Mouse (Mus musculus): Measurements from ENCODE around the gene Anxa7. TPM values are rescaled to one million over a fixed set of nuclear protein-coding genes. Genes with fewer than 3 reads are reported as not detected.

The Anxa7 gene
- polyA plus RNA-seq, 1 experiment from 2014 or later: 34.0 TPM

DNA sequence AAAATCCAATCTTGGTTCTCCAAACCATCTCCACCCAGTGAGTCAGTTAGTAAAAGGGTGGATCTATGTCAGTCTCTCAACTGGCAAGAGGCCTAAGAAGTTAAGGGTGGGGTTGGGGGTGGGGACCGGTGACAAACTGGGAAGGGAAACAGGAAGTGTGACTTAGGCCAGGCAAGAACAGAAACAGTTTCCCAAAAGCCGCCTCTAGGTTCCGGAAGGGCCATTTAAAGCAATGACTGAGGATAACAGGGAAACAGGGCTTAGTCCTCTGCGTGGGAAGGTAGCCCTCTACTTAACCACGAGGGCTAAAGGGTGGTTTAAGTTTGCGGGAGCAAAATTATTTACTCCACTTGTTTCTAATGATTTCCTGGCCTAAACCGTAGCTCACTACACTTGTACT, 1.1 kb downstream of the Anxa7 start:
- no peak for ATAC-seq (ENCODE audit: insufficient number of reproducible peaks, insufficient read depth, low FRiP score, low TSS enrichment)
- peak overlapping the region; percentile 65 for H3K4me2 ChIP-seq (replicated peaks)
- no peaks in the 10 kb centered on the region for H3K27me3 ChIP-seq
- H3K9ac ChIP-seq: no peak overlapping the region
- 0 out of 2 replicates have a peak overlapping the region, but pooled peaks have one; percentile 23 for H3K27ac ChIP-seq
- H3K36me3 ChIP-seq: peaks cover under 1% of the 10 kb centered on the region; the same call in 1 of the 2 replicates
- peak overlapping the region; percentile 69 for H3K4me3 ChIP-seq
- WGBS: 8% methylated on average over 7 of the region's 7 CpGs
- H3K9me3 ChIP-seq: no peaks in the 10 kb centered on the region
- H3K4me1 ChIP-seq: peaks cover 21% of the 10 kb centered on the region

DNA sequence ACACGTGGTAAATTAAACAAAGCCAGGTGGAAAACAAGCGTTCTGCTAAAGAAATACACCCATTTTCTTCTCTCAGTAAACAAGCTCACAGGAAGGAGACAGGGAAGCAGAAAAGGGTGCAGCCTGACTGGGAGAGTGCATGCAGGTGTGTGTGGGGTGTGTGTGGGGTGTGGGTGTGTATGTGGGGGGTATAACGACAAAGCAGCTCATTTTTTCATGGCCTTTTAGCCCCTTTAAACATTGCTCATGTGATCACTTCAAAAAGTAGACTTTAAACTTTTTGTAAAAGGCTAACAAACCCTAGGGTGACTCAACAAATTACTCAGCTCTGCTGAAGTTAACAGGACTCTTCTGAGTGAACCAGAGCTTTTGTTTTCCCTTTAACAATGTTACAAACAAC, 1.5 kb downstream of the Anxa7 start:
- Histone ChIP-seq H3K36me3 (no peaks in the 10 kb centered on the region; the same call in 1 of the 2 replicates), H3K9me3 (no peaks in the 10 kb centered on the region), H3K4me3 (peak overlapping the region; percentile 69), H3K27ac (0 out of 2 replicates have a peak overlapping the region, but pooled peaks have one; percentile 23), H3K4me1 (peaks cover 21% of the 10 kb centered on the region), H3K4me2 (replicated peaks) (peak overlapping the region; percentile 65), H3K9ac (no peak overlapping the region), H3K27me3 (no peaks in the 10 kb centered on the region)
- ATAC-seq (ENCODE audit: insufficient number of reproducible peaks, insufficient read depth, low FRiP score, low TSS enrichment): no peak
- WGBS: 43% methylated on average over 3 of the region's 3 CpGs

- Histone ChIP-seq H3K27me3 (no peaks in the 10 kb centered on the region), H3K9me3 (no peaks in the 10 kb centered on the region), H3K9ac (no peak overlapping the region), H3K4me2 (replicated peaks) (peak overlapping the region; percentile 9; the same call in 1 of the 2 replicates), H3K4me1 (peaks cover 21% of the 10 kb centered on the region), H3K4me3 (no peak overlapping the region), H3K27ac (no peak overlapping the region), H3K36me3 (no peaks in the 10 kb centered on the region)
- no peak for ATAC-seq (ENCODE audit: insufficient number of reproducible peaks, insufficient read depth, low FRiP score, low TSS enrichment)
- WGBS: 17% methylated on average over 4 of the region's 4 CpGs
These were observed 2.5 kb downstream of the Anxa7 start for GRCm38 (mm10) chr14:20477261-20478025.

DNA sequence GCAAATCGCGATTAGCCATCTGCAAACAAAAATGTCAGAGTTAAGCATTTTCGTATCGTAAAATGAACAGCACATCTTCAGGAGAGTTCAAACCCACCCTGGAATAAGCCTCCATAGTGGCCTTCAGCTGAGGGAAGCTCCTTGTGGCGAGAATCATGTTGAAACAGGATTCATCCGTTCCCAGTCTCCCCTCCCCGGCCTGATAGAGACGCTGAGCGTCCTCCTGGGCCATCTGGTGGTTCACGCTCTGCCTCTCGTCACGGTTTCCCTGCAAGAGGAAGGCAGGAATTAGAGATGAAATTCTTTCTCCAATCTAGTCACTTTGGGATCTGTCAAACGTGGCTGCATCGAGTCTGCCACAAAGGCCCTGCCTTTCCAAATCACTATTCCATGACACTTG, 19.7 kb downstream of the Anxa7 start:
- no peak overlapping the region for H3K4me2 ChIP-seq (replicated peaks)
- H3K9ac ChIP-seq: no peak overlapping the region
- 54% methylated on average over 14 of the region's 14 CpGs for WGBS
- no peak for ATAC-seq (ENCODE audit: insufficient number of reproducible peaks, insufficient read depth, low FRiP score, low TSS enrichment)
- peaks cover 36% of the 10 kb centered on the region for H3K36me3 ChIP-seq
- H3K9me3 ChIP-seq: no peaks in the 10 kb centered on the region
- no peak overlapping the region for H3K4me3 ChIP-seq
- no peaks in the 10 kb centered on the region for H3K4me1 ChIP-seq
- H3K27me3 ChIP-seq: no peaks in the 10 kb centered on the region
- no peak overlapping the region; the same call in 1 of the 2 replicates for H3K27ac ChIP-seq

DNA sequence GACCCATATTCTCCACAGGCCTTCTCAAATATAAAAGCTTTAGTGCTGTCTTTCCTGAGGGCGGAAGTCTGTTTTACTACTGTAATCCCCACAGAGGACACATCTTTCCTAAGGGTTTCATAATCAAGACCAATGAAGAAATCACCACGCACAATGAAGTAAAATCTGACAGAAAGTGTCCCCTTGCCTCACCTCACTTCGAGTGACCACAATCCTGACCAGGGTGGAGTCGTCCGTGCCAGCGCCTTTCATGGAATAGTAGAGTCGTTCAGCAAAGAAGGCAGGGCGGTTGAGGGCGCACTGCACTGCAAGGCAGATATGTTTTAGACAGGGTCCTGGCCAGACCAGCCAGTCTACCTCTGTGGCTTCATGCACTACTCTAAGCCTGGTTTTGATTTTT, 21.6 kb downstream of the Anxa7 start:
- 95% methylated on average over 9 of the region's 9 CpGs for WGBS
- Histone ChIP-seq H3K9me3 (no peaks in the 10 kb centered on the region), H3K4me2 (replicated peaks) (no peak overlapping the region), H3K4me3 (no peak overlapping the region), H3K9ac (no peak overlapping the region), H3K27me3 (no peaks in the 10 kb centered on the region), H3K36me3 (peaks cover 26% of the 10 kb centered on the region), H3K4me1 (no peaks in the 10 kb centered on the region), H3K27ac (no peak overlapping the region)
- no peak for ATAC-seq (ENCODE audit: insufficient number of reproducible peaks, insufficient read depth, low FRiP score, low TSS enrichment)

DNA sequence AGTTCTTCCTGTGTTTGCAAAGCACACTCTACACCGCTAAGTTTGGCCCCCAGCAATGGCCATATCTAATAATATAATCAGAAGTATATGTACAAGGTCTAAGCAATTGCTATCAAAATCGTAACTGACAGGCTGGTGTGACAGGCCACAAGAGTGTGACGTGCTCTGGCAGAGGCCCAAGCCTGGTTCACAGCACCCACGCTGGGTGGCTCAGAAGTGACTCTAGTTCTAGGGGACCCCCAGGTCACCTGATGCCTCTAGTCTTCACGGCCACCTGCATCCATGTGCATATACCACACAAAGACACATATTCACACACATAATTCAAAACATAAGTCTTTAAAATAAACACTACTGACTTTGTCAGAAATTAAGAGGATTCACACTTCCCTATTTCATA, 27.0 kb downstream of the Anxa7 start:
- H3K36me3 ChIP-seq: peaks cover 13% of the 10 kb centered on the region
- H3K9me3 ChIP-seq: no peaks in the 10 kb centered on the region
- H3K4me3 ChIP-seq: no peak overlapping the region
- ATAC-seq (ENCODE audit: insufficient number of reproducible peaks, insufficient read depth, low FRiP score, low TSS enrichment): no peak
- H3K9ac ChIP-seq: no peak overlapping the region
- H3K27ac ChIP-seq: no peak overlapping the region
- H3K4me1 ChIP-seq: 0 out of 2 replicates have a peak, but pooled peaks cover 5% of the 10 kb centered on the region
- 94% methylated on average over 5 of the region's 5 CpGs for WGBS
- no peak overlapping the region for H3K4me2 ChIP-seq (replicated peaks)
- H3K27me3 ChIP-seq: no peaks in the 10 kb centered on the region

- Histone ChIP-seq H3K27ac (no peak within 1 kb of the TSS), H3K9ac (no peak within 1 kb of the TSS; the same call in 1 of the 2 replicates), H3K27me3 (no peaks in the 10 kb centered on the region), H3K9me3 (no peaks in the 10 kb centered on the region), H3K4me1 (0 out of 2 replicates have a peak, but pooled peaks cover 5% of the 10 kb centered on the region), H3K4me2 (replicated peaks) (peak within 1 kb of the TSS; percentile 64), H3K36me3 (peaks cover 12% of the 10 kb centered on the region), H3K4me3 (peak within 1 kb of the TSS; percentile 37)
- WGBS: 3% methylated on average over 15 of the region's 15 CpGs
- ATAC-seq (ENCODE audit: insufficient number of reproducible peaks, insufficient read depth, low FRiP score, low TSS enrichment): peak; percentile 72; the same call in 1 of the 2 replicates
These were observed 28.1 kb downstream of the Anxa7 start, which contains the start of gene Cfap70 for GRCm38 (mm10) chr14:20451765-20452331. TSS of gene Cfap70 (minus strand) at chr14:20452226.

GRCm38 (mm10) chr14:20451302-20451701, 28.6 kb downstream of the Anxa7 start:
- Histone ChIP-seq H3K4me1 (0 out of 2 replicates have a peak, but pooled peaks cover 5% of the 10 kb centered on the region), H3K4me3 (peak overlapping the region; percentile 37), H3K27ac (no peak overlapping the region), H3K9me3 (no peaks in the 10 kb centered on the region), H3K4me2 (replicated peaks) (peak overlapping the region; percentile 64), H3K9ac (no peak overlapping the region; the same call in 1 of the 2 replicates), H3K36me3 (peaks cover 7% of the 10 kb centered on the region), H3K27me3 (no peaks in the 10 kb centered on the region)
- no peak for ATAC-seq (ENCODE audit: insufficient number of reproducible peaks, insufficient read depth, low FRiP score, low TSS enrichment)
- 10% methylated on average over 2 of the region's 2 CpGs for WGBS

GRCm38 (mm10) chr14:20447209-20447608, 32.7 kb downstream of the Anxa7 start:
- 0 out of 2 replicates have a peak, but pooled peaks cover 2% of the 10 kb centered on the region for H3K4me1 ChIP-seq
- H3K9ac ChIP-seq: no peak overlapping the region
- 56% methylated on average over 12 of the region's 12 CpGs for WGBS
- no peaks in the 10 kb centered on the region for H3K36me3 ChIP-seq
- H3K27me3 ChIP-seq: no peaks in the 10 kb centered on the region
- ATAC-seq (ENCODE audit: insufficient number of reproducible peaks, insufficient read depth, low FRiP score, low TSS enrichment): no peak
- H3K4me3 ChIP-seq: no peak overlapping the region
- H3K9me3 ChIP-seq: no peaks in the 10 kb centered on the region
- no peak overlapping the region for H3K4me2 ChIP-seq (replicated peaks)
- H3K27ac ChIP-seq: no peak overlapping the region

GRCm38 (mm10) chr14:20442252-20442651, 37.7 kb downstream of the Anxa7 start:
- H3K27me3 ChIP-seq: no peaks in the 10 kb centered on the region
- H3K4me3 ChIP-seq: no peak overlapping the region
- H3K36me3 ChIP-seq: no peaks in the 10 kb centered on the region
- H3K27ac ChIP-seq: no peak overlapping the region
- no peaks in the 10 kb centered on the region for H3K9me3 ChIP-seq
- ATAC-seq (ENCODE audit: insufficient number of reproducible peaks, insufficient read depth, low FRiP score, low TSS enrichment): no peak
- no peak overlapping the region for H3K9ac ChIP-seq
- no peak overlapping the region for H3K4me2 ChIP-seq (replicated peaks)
- WGBS: 57% methylated on average over 17 of the region's 17 CpGs
- H3K4me1 ChIP-seq: no peaks in the 10 kb centered on the region

DNA sequence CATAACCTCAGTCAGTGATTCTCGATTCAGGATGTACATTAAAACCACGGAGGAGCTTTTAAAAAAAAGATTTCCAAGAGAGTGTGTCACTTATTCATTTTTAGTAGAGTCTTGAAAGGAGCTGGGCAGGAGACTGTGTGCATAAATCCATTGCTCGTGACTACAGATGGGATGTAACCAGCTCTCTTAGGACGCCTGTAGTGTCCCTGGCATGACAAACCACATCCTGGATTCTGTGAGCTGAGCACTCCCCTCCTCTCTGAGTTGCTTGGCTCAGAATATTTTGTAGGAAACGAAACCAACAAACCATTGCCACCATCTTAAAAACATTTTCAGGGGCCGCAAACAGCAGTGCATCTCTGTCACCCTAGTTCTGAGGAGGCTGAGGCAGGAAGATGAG, 43.0 kb downstream of the Anxa7 start:
- Histone ChIP-seq H3K9me3 (no peaks in the 10 kb centered on the region), H3K4me1 (no peaks in the 10 kb centered on the region), H3K27ac (no peak overlapping the region), H3K4me3 (no peak overlapping the region), H3K9ac (no peak overlapping the region), H3K4me2 (replicated peaks) (no peak overlapping the region), H3K27me3 (no peaks in the 10 kb centered on the region), H3K36me3 (no peaks in the 10 kb centered on the region)
- 71% methylated on average over 6 of the region's 6 CpGs for WGBS
- no peak for ATAC-seq (ENCODE audit: insufficient number of reproducible peaks, insufficient read depth, low FRiP score, low TSS enrichment)

- no peak for ATAC-seq (ENCODE audit: insufficient number of reproducible peaks, insufficient read depth, low FRiP score, low TSS enrichment)
- Histone ChIP-seq H3K9ac (no peak overlapping the region), H3K4me2 (replicated peaks) (no peak overlapping the region), H3K9me3 (no peaks in the 10 kb centered on the region), H3K4me1 (no peaks in the 10 kb centered on the region), H3K27ac (0 out of 2 replicates have a peak overlapping the region, but pooled peaks have one; percentile 2), H3K4me3 (no peak overlapping the region), H3K36me3 (no peaks in the 10 kb centered on the region), H3K27me3 (no peaks in the 10 kb centered on the region)
- 78% methylated on average over 4 of the region's 4 CpGs for WGBS
These were observed 47.5 kb downstream of the Anxa7 start for GRCm38 (mm10) chr14:20432420-20432819.
